Comparison of ENCODE assay signal across 7 mouse cellular contexts in the genomic region with DNA sequence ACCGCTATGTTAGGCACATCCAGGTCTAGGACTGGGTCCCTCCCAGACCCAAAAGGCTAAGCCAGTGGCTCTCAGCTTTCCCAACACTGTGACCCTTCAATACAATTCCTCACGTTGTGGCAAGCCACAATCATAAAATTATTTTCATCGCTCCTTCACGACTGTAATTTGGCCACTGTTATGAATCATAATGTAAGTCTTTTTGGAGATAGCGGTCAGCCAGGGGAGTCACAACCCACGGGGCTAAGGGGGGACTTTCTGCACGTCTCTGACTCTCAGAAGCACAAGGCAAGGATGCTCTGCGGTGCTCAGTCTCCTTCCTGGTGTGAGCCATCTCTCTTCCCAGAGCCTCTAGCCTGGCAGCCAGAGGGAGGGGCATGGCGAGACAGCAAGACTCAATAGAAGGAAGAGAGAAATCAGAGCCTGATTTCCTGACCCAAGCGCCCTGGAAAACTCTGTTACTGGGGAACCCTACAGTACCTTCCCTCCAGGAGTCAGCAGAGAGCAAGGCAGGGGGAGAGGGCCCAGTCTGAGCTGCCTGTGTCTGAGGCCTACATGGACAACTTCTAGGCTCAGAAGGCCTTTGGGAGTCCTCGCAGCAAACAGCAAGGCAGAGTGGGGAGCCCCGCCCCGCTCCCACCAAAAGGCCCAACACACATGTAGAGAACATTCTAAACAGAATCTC. TPM values are rescaled to one million over a fixed set of nuclear protein-coding genes. Genes with fewer than 3 reads are reported as not detected.
DNase-seq lines count a peak whose midpoint lies in the region; ATAC-seq lines count a peak whose summit lies in the region.

No protein-coding gene starts in this region.

- no peak for DNase-seq in lung, postnatal 25 days (ENCODE audit: low spot score)
- DNase-seq in embryonic facial prominence, embryonic 14.5 days (ENCODE audit: low spot score): peak; percentile 54
- no peak for DNase-seq in urinary bladder, postnatal 25 days (ENCODE audit: low spot score)
- no peak for DNase-seq in urinary bladder, postnatal 14 days (ENCODE audit: low spot score)

- no peaks in the 10 kb centered on the region for H3K36me3 ChIP-seq in lung, embryonic 16.5 days (ENCODE audit: control insufficient read depth, insufficient read depth, low read length)
- peaks cover 28% of the 10 kb centered on the region; the same call in 1 of the 2 replicates for H3K36me3 ChIP-seq in embryonic facial prominence, embryonic 14.5 days (ENCODE audit: control insufficient read depth, insufficient read depth, low read length)
- peaks cover 82% of the 10 kb centered on the region for H3K36me3 ChIP-seq in limb, embryonic 12.5 days
- H3K36me3 ChIP-seq in stomach, embryonic 15.5 days: no peaks in the 10 kb centered on the region

- peak overlapping the region; percentile 53 for H3K27ac ChIP-seq in lung, embryonic 16.5 days (ENCODE audit: low read length)
- H3K27ac ChIP-seq in embryonic facial prominence, embryonic 14.5 days (replicated peaks; ENCODE audit: low read depth, low read length): peak overlapping the region; percentile 89
- H3K27ac ChIP-seq in limb, embryonic 12.5 days: peak overlapping the region; percentile 94
- H3K27ac ChIP-seq in stomach, embryonic 15.5 days: peak overlapping the region; percentile 46; the same call in 1 of the 2 replicates

- H3K4me2 ChIP-seq in lung, embryonic 16.5 days (ENCODE audit: low read depth, low read length): no peak overlapping the region; the same call in 1 of the 2 replicates
- peak overlapping the region; percentile 52 for H3K4me2 ChIP-seq in embryonic facial prominence, embryonic 14.5 days (ENCODE audit: low read depth, low read length)
- peak overlapping the region; percentile 52; the same call in 1 of the 2 replicates for H3K4me2 ChIP-seq in limb, embryonic 12.5 days
- peak overlapping the region; percentile 55 for H3K4me2 ChIP-seq in stomach, embryonic 15.5 days

- H3K9me3 ChIP-seq in lung, embryonic 16.5 days (ENCODE audit: control insufficient read depth, low read length): no peaks in the 10 kb centered on the region
- no peaks in the 10 kb centered on the region for H3K9me3 ChIP-seq in embryonic facial prominence, embryonic 14.5 days (ENCODE audit: control insufficient read depth, low read length)
- H3K9me3 ChIP-seq in limb, embryonic 12.5 days: no peaks in the 10 kb centered on the region
- no peaks in the 10 kb centered on the region for H3K9me3 ChIP-seq in stomach, embryonic 15.5 days

- peak; percentile 20; the same call in 1 of the 2 replicates for ATAC-seq in lung, embryonic 16.5 days (ENCODE audit: low read depth)
- ATAC-seq in embryonic facial prominence, embryonic 14.5 days (ENCODE audit: low read depth): peak; percentile 37
- peak; percentile 7; the same call in 1 of the 2 replicates for ATAC-seq in limb, embryonic 12.5 days (ENCODE audit: insufficient number of reproducible peaks, insufficient read depth, low FRiP score, low TSS enrichment, low read depth)
- no peak for ATAC-seq in stomach, embryonic 15.5 days (ENCODE audit: insufficient read depth, low FRiP score, low read depth)

- H3K27me3 ChIP-seq in lung, embryonic 16.5 days (ENCODE audit: control insufficient read depth, insufficient read depth, low read depth, low read length): peaks cover 2% of the 10 kb centered on the region
- no peaks in the 10 kb centered on the region for H3K27me3 ChIP-seq in embryonic facial prominence, embryonic 14.5 days (replicated peaks; ENCODE audit: control insufficient read depth, insufficient read depth, low read length)
- H3K27me3 ChIP-seq in limb, embryonic 12.5 days: no peaks in the 10 kb centered on the region
- 0 out of 2 replicates have a peak, but pooled peaks cover 2% of the 10 kb centered on the region for H3K27me3 ChIP-seq in stomach, embryonic 15.5 days (replicated peaks)

- WGBS in lung, embryonic 16.5 days: 57% methylated on average over 13 of the region's 13 CpGs
- 44% methylated on average over 12 of the region's 13 CpGs for WGBS in embryonic facial prominence, embryonic 14.5 days
- WGBS in limb, embryonic 12.5 days: 45% methylated on average over 13 of the region's 13 CpGs
- 57% methylated on average over 13 of the region's 13 CpGs for WGBS in stomach, embryonic 15.5 days

- peaks cover 12% of the 10 kb centered on the region for H3K4me1 ChIP-seq in lung, embryonic 16.5 days (replicated peaks; ENCODE audit: control insufficient read depth, insufficient read depth, low read length)
- peaks cover 34% of the 10 kb centered on the region for H3K4me1 ChIP-seq in embryonic facial prominence, embryonic 14.5 days (ENCODE audit: control insufficient read depth, insufficient read depth, low read length)
- peaks cover 53% of the 10 kb centered on the region for H3K4me1 ChIP-seq in limb, embryonic 12.5 days (replicated peaks)
- H3K4me1 ChIP-seq in stomach, embryonic 15.5 days: peaks cover 19% of the 10 kb centered on the region

- peak overlapping the region; percentile 70 for H3K9ac ChIP-seq in lung, embryonic 16.5 days (ENCODE audit: low read length)
- peak overlapping the region; percentile 53 for H3K9ac ChIP-seq in embryonic facial prominence, embryonic 14.5 days (ENCODE audit: low read depth, low read length)
- peak overlapping the region; percentile 35 for H3K9ac ChIP-seq in limb, embryonic 12.5 days (replicated peaks)
- H3K9ac ChIP-seq in stomach, embryonic 15.5 days: no peak overlapping the region

- H3K4me3 ChIP-seq in lung, embryonic 16.5 days (ENCODE audit: low read length): no peak overlapping the region
- 0 out of 2 replicates have a peak overlapping the region, but pooled peaks have one; percentile 23 for H3K4me3 ChIP-seq in embryonic facial prominence, embryonic 14.5 days (ENCODE audit: low read depth, low read length)
- H3K4me3 ChIP-seq in limb, embryonic 12.5 days (replicated peaks): no peak overlapping the region
- no peak overlapping the region; the same call in 1 of the 2 replicates for H3K4me3 ChIP-seq in stomach, embryonic 15.5 days (replicated peaks)

RNA-seq across cellular contexts. Expression of gene Col2a1, which starts 12.3 kb away (rescaled TPM):
- 17.0 and 19.2 TPM in 2 replicates for polyA plus RNA-seq in lung, embryonic 16.5 days (2015; fragmentation: Nextera tagmentation; extraction: Ambion mirVana)
- polyA plus RNA-seq in embryonic facial prominence, embryonic 14.5 days (2014; fragmentation: Nextera tagmentation; extraction: Ambion mirVana): 372 and 595 TPM in 2 replicates
- 431 and 545 TPM in 2 replicates for polyA plus RNA-seq in limb, embryonic 12.5 days (2016; fragmentation: Nextera tagmentation; extraction: Ambion mirVana)
- 2.5 and 3.3 TPM in 2 replicates for polyA plus RNA-seq in stomach, embryonic 15.5 days (2015; fragmentation: Nextera tagmentation; extraction: Ambion mirVana)

RNA-seq across cellular contexts. Expression of gene Tmem106c, which starts 28.2 kb away (rescaled TPM):
- 46.6 and 51.2 TPM in 2 replicates for polyA plus RNA-seq in lung, embryonic 16.5 days (2015; fragmentation: Nextera tagmentation; extraction: Ambion mirVana)
- polyA plus RNA-seq in embryonic facial prominence, embryonic 14.5 days (2014; fragmentation: Nextera tagmentation; extraction: Ambion mirVana): 47.2 and 51.6 TPM in 2 replicates
- 30.9 and 33.9 TPM in 2 replicates for polyA plus RNA-seq in limb, embryonic 12.5 days (2016; fragmentation: Nextera tagmentation; extraction: Ambion mirVana)
- 41.9 and 44.0 TPM in 2 replicates for polyA plus RNA-seq in stomach, embryonic 15.5 days (2015; fragmentation: Nextera tagmentation; extraction: Ambion mirVana)

Comparison
In these comparisons a context has a peak if more than half of its experiments do, and no peak if none do; other contexts are left out.
1. RNA of gene Col2a1, which starts 12.3 kb away (polyA plus RNA-seq): 431 to 545 TPM in limb, embryonic 12.5 days and 372 to 595 TPM in embryonic facial prominence, embryonic 14.5 days; 17.0 to 19.2 TPM in lung, embryonic 16.5 days and 2.5 to 3.3 TPM in stomach, embryonic 15.5 days; every median in the first group is over 10 times any median in the second.
2. Peak in every context shown above with its lines, with median percentiles within 50 percentile points of each other: H3K27ac ChIP-seq.